Mouse (Mus musculus): Measurements from ENCODE around the gene Foxo4.

Gene Foxo4

GRCm38 (mm10) chrX:101299055-101299454 lies 44.7 kb downstream of the Foxo4 start, which contains the start of gene Nlgn3:
Nlgn3 (plus strand) TSS chrX:101299168.
- peak; percentile 71 to 81 for DNase-seq

- DNase-seq, result peak; percentile 27 to 37
These were observed 45.4 kb downstream of the Foxo4 start for GRCm38 (mm10) chrX:101299473-101300426.

GRCm38 (mm10) chrX:101300427-101301030 lies 46.2 kb downstream of the Foxo4 start:
- peak; percentile 52 to 72 for DNase-seq

GRCm38 (mm10) chrX:101301654-101302053 lies 47.3 kb downstream of the Foxo4 start:
- DNase-seq, result peak; percentile 25 to 36

GRCm38 (mm10) chrX:101304646-101305045 lies 50.3 kb downstream of the Foxo4 start:
- DNase-seq, result peak; percentile 74 to 76

GRCm38 (mm10) chrX:101309299-101309698 lies 55.0 kb downstream of the Foxo4 start:
- DNase-seq, result no peak
